Mouse (Mus musculus) forebrain, embryonic 16.5 days (tissue): Measurements from ENCODE around the gene Gabpb1. TPM values are rescaled to one million over a fixed set of nuclear protein-coding genes. Genes with fewer than 3 reads are reported as not detected.

Source experiments
- ATAC-seq: fragments of 200-750 bp; cut with Nextera tagmentation; 2 replicates; pipeline ENCODE4 v1.8.0; 2017; ENCODE audit warnings: mild to moderate bottlenecking, moderate library complexity
- H3K27ac ChIP-seq: fragments of 300-500 bp; sonication (generic); 2 replicates; pipeline ENCODE4 v1.5.1; 2014; ENCODE audit warnings: low read length, control low read depth
- H3K27me3 ChIP-seq: fragments of 300-500 bp; sonication (generic); replicated peaks from 2 replicates; pipeline ENCODE4 v1.6.1; 2014; ENCODE audit warnings: low read length; ENCODE audit not compliant: control insufficient read depth, insufficient read depth
- H3K36me3 ChIP-seq: fragments of 300-500 bp; sonication (generic); 2 replicates; pipeline ENCODE4 v1.6.1; 2014; ENCODE audit not compliant: control insufficient read depth, insufficient read depth
- H3K4me1 ChIP-seq: fragments of 300-500 bp; sonication (generic); replicated peaks from 2 replicates; pipeline ENCODE4 v1.6.1; 2014; ENCODE audit warnings: low read length; ENCODE audit not compliant: control insufficient read depth, insufficient read depth
- H3K4me2 ChIP-seq: fragments of 300-500 bp; sonication (generic); 2 replicates; pipeline ENCODE4 v1.6.1; 2014; ENCODE audit warnings: mild to moderate bottlenecking, low read length, control low read depth
- H3K4me3 ChIP-seq: fragments of 300-500 bp; sonication (generic); replicated peaks from 2 replicates; pipeline ENCODE4 v1.5.1; 2014; ENCODE audit warnings: mild to moderate bottlenecking, low read length, control low read depth
- H3K9ac ChIP-seq: fragments of 300-500 bp; sonication (generic); replicated peaks from 2 replicates; pipeline ENCODE4 v1.6.1; 2014; ENCODE audit warnings: low read depth, low read length, control low read depth
- H3K9me3 ChIP-seq: fragments of 300-500 bp; sonication (generic); 2 replicates; pipeline ENCODE4 v1.6.1; 2016; ENCODE audit warnings: low read length; ENCODE audit not compliant: control insufficient read depth
- WGBS: fragments of 180-500 bp; shearing (Covaris S2); extraction: QIAGEN DNeasy Blood & Tissue Kit; methylation state at CpG from one replicate; pipeline ENCODE4 v1.1.7; 2014; 5-methylcytosine and 5-hydroxymethylcytosine counted together
- polyA plus RNA-seq: library from polyadenylated mRNA; unstranded; fragments of >200 nt; fragmentation: Nextera tagmentation; extraction: Ambion mirVana; gene quantifications from 2 replicates; pipeline ENCODE4 v1.2.1, GENCODE M21; 2015

The Gabpb1 gene
- polyA plus RNA-seq, 1 experiment from 2014 or later = 56.3 TPM

DNA sequence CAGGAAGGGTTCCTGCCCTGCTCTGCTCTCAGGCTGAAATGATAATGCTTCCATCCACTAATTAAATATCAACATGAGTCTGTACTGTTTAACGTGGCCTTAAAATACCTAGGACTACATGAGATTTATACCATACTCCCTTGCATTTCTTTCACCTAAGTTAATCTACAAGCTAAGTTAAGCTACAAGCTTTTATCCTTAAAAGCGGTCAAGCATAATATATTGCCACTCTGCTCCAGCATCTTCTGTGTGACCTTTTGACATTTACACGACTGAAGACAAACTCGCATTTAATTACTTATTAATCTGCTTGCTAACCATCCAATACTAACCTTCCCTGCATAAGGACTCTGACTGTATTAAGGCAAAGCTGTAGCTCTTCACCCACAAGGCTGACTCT is 23.2 kb downstream of the Gabpb1 start:
- no peak for ATAC-seq
- no peaks in the 10 kb centered on the region for H3K9me3 ChIP-seq
- no peaks in the 10 kb centered on the region for H3K4me1 ChIP-seq
- H3K36me3 ChIP-seq = peaks cover 8% of the 10 kb centered on the region; the same call in 1 of the 2 replicates
- H3K9ac ChIP-seq = no peak overlapping the region
- no peaks in the 10 kb centered on the region for H3K27me3 ChIP-seq
- H3K4me2 ChIP-seq = no peak overlapping the region
- H3K4me3 ChIP-seq = no peak overlapping the region
- H3K27ac ChIP-seq = no peak overlapping the region
- WGBS = 88% methylated on average over 4 of the region's 4 CpGs

DNA sequence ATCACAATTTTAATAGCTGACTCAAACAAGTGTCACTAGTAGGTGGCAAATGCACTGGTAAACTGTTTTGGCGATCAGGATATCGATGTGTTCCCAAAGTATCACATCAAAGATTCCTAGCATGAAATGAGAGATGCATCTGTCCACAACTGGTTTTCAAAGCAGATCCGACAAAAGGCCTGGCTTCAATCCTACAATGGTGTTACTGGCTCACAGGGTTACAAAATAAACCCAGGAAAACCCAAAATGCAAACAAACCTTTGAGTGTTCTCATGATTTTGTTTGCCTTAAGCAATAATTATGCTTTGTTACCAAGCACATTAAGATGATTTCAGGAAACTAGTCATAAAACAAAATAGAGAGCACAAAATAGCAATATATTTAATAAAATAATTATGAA is 28.4 kb downstream of the Gabpb1 start:
- Histone ChIP-seq H3K4me1 (no peaks in the 10 kb centered on the region), H3K27ac (no peak overlapping the region), H3K9me3 (no peaks in the 10 kb centered on the region), H3K4me3 (no peak overlapping the region), H3K9ac (no peak overlapping the region), H3K36me3 (peaks cover 19% of the 10 kb centered on the region), H3K4me2 (no peak overlapping the region), H3K27me3 (no peaks in the 10 kb centered on the region)
- WGBS = 92% methylated on average over 3 of the region's 3 CpGs
- no peak for ATAC-seq

DNA sequence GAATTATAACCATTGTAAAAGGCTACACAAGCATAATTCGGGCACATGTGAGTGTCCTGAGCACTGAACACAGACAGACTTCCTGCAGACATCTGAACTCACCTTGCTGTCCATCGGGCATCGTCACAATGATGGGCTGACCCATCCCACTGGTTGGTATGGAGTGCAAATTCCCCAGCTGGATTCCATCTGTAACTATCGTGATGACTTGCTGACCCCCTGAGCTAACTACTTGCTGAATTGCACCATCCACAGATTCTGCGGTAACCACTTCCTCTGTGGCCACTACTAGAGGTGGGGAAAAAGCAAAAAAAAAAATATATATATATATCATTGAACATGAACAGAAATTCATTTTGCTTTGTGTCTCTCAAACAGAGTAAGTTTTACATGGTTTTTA is 29.7 kb downstream of the Gabpb1 start:
- Histone ChIP-seq H3K27ac (no peak overlapping the region), H3K4me2 (no peak overlapping the region), H3K9ac (no peak overlapping the region), H3K4me3 (no peak overlapping the region), H3K27me3 (no peaks in the 10 kb centered on the region), H3K4me1 (no peaks in the 10 kb centered on the region), H3K9me3 (no peaks in the 10 kb centered on the region), H3K36me3 (peaks cover 16% of the 10 kb centered on the region)
- 95% methylated on average over 5 of the region's 5 CpGs for WGBS
- ATAC-seq = no peak

DNA sequence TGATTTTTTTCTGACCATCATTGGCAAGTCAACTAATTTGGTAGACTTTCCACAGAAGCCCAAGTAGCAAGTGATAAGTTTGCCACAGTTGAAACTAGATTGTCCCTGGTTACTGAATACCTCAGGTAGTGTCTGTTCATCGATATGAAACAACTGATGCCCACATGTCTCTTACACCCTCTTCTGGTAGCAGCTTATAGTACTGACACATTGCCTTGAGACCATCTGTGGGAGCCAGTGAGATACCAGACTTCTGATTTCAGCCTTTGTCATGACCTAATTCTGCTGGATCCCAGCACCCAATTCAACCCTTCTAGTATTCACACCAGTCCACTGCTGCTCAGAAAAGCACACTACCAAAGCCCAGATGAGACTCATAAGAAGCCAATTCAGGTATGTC is 31.4 kb downstream of the Gabpb1 start:
- Histone ChIP-seq H3K4me3 (no peak overlapping the region), H3K27ac (no peak overlapping the region), H3K27me3 (no peaks in the 10 kb centered on the region), H3K4me1 (no peaks in the 10 kb centered on the region), H3K9me3 (no peaks in the 10 kb centered on the region), H3K9ac (no peak overlapping the region), H3K36me3 (peaks cover 29% of the 10 kb centered on the region), H3K4me2 (no peak overlapping the region)
- WGBS = 97% methylated on average over 1 of the region's 1 CpGs
- no peak for ATAC-seq

DNA sequence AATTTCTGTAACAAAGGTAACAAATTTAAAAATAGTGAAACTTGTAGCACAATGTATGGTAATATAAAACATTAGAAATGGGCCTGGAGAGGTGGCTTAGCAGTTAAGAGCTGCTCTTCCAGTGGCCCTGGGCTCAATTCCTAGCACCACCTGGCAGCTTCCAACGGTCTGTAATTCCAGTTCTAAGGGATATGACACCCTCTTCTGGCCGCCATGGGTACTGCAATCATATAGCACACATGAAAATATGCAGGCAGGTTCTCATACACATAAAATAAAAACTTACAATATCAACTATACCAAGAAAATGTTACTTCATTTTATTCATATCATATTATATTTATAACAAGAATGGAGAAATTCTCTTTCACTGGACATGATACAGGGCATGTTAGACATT is 35.8 kb downstream of the Gabpb1 start:
- Histone ChIP-seq H3K4me3 (no peak overlapping the region), H3K27me3 (no peaks in the 10 kb centered on the region), H3K4me1 (no peaks in the 10 kb centered on the region), H3K27ac (no peak overlapping the region), H3K4me2 (no peak overlapping the region), H3K36me3 (peaks cover 14% of the 10 kb centered on the region), H3K9me3 (no peaks in the 10 kb centered on the region), H3K9ac (no peak overlapping the region)
- WGBS = 98% methylated on average over 2 of the region's 2 CpGs
- no peak for ATAC-seq

DNA sequence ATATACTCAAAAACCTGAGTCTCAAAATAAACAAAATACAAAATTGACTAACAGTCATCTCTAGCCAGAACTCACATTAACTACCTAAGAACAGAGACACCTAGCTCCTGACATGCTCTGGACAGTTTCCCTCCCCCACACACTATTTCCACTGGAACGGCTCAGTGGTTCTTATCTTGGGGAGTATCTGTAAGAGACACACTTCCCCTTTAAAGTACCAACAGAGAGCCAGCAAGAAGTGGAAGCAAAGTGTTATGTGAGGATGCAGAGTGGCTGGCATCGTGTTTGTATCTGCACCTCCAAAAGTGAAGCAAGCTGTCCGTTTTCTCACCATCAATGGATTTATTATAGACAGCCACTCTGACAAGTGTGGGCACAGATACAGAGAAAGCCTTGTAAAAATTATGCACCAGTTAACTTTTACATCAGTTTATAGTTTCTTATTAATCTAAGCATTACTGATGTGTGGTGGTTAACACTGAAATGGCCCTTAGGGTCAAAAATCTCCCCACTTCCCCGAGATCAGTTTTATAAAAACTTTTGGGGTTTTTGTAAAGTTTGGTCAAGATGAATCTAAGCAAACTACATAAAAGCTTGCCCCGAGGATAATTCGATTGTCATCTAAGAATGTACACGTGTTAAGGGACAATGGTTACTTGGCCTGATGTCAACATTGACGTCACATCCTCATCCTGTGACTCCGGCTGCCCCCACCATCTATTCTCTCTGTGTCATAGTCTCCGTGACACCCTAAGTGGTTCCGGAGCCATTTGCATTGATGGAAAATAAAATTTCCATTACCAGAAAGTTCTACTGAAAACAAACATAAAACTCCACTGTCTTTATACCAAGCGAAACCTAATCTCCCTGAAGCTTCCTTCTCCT is 40.0 kb downstream of the Gabpb1 start:
- no peaks in the 10 kb centered on the region for H3K4me1 ChIP-seq
- no peak overlapping the region for H3K27ac ChIP-seq
- no peaks in the 10 kb centered on the region for H3K27me3 ChIP-seq
- H3K4me2 ChIP-seq = no peak overlapping the region
- 80% methylated on average over 12 of the region's 12 CpGs for WGBS
- no peak for ATAC-seq
- H3K36me3 ChIP-seq = peaks cover 15% of the 10 kb centered on the region
- H3K9ac ChIP-seq = no peak overlapping the region
- no peak overlapping the region for H3K4me3 ChIP-seq
- no peaks in the 10 kb centered on the region for H3K9me3 ChIP-seq

DNA sequence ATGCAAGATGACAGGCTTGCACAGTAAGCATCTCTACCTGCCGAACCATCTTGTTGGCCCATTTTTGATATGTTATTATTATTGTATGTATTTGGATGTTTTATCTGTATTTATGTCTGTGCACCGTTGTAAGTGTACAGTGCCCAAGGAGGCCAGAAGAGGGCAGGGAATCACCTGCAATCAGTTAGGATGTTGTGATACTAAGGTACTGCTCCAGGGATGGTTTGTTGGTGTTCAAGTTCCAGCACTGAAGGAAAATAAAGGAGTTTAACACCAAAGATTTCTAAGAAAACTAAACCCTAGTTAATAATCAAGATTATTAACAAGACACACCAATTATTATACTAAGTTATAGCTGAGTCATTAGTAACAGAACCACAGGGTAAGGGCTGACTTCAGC is 43.0 kb downstream of the Gabpb1 start:
- Histone ChIP-seq H3K4me1 (no peaks in the 10 kb centered on the region), H3K9ac (no peak overlapping the region)
- WGBS = 84% methylated on average over 2 of the region's 2 CpGs

DNA sequence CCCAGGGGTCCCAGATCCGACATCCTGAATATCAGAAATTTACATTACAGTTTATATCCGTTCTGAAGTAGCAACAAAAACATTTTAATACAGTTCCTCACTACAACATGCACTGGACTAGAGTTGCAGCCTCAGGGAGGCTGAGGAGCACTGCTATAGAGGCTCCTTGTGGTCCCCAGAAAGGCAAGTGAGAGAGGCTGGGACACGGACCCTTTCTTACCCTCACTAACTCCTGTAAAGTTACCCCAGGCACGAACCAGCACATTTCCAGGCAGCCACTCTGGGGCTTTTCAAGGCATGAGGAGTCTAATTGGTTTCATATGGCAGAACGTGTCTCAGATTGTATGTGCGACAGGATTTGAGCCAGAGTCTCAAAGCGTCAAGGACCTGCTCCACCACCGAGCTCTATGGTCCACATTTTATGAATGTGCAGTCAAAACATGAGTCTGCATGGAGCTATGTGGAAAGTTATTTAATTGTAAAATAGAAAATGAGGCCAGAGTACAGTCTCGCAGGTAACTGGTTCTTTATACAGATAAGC is 47.6 kb downstream of the Gabpb1 start:
- Histone ChIP-seq H3K4me3 (no peak overlapping the region), H3K27ac (no peak overlapping the region), H3K4me2 (no peak overlapping the region), H3K9me3 (no peaks in the 10 kb centered on the region), H3K9ac (no peak overlapping the region), H3K4me1 (no peaks in the 10 kb centered on the region), H3K27me3 (no peaks in the 10 kb centered on the region), H3K36me3 (no peaks in the 10 kb centered on the region; the same call in 1 of the 2 replicates)
- WGBS = 89% methylated on average over 9 of the region's 9 CpGs
- ATAC-seq = no peak

More for the DNA sequence above, 43.0 kb downstream of the Gabpb1 start:
- no peak overlapping the region for H3K4me2 ChIP-seq
- no peak overlapping the region for H3K27ac ChIP-seq
- H3K9me3 ChIP-seq = no peaks in the 10 kb centered on the region
- no peak overlapping the region for H3K4me3 ChIP-seq
- ATAC-seq = no peak
- peaks cover 4% of the 10 kb centered on the region for H3K36me3 ChIP-seq
- no peaks in the 10 kb centered on the region for H3K27me3 ChIP-seq

DNA sequence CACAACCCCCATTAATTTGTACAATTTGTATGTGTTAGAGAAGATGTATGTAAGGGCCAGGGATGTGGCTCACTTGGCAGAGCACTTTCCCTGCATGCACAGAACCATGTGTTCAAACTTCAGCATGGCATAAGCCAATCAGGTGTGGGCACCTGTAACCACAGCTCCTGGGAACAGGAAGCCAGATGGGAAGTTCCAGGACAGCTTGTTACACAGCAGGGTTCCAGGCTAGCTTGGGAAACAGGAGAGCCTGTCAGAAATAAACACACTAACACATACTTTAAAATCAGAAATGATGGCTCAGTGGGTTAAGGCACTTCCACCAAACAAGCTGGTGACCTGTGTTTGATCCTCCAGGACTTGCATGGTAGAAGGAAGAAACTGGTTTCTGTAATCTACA is 53.0 kb downstream of the Gabpb1 start:
- H3K4me2 ChIP-seq = no peak overlapping the region

More for the DNA sequence above, 53.0 kb downstream of the Gabpb1 start:
- Histone ChIP-seq H3K27me3 (no peaks in the 10 kb centered on the region), H3K4me1 (no peaks in the 10 kb centered on the region), H3K9me3 (no peaks in the 10 kb centered on the region), H3K9ac (no peak overlapping the region), H3K4me3 (no peak overlapping the region), H3K36me3 (no peaks in the 10 kb centered on the region), H3K27ac (no peak overlapping the region)
- ATAC-seq = no peak
